Mouse (Mus musculus) lung, postnatal 0 days (tissue): Measurements from ENCODE around the gene Fah.

ENCODE experiments used
- CTCF ChIP-seq: IDR thresholded peaks from 2 replicates; pipeline ENCODE4 v1.5.1; 2016; ENCODE audit warnings: antibody characterized with exemption, mild to moderate bottlenecking
- EP300 ChIP-seq: IDR thresholded peaks from 2 replicates; pipeline ENCODE4 v1.6.1; 2016; ENCODE audit warnings: antibody characterized with exemption, mild to moderate bottlenecking, control low read depth

DNA sequence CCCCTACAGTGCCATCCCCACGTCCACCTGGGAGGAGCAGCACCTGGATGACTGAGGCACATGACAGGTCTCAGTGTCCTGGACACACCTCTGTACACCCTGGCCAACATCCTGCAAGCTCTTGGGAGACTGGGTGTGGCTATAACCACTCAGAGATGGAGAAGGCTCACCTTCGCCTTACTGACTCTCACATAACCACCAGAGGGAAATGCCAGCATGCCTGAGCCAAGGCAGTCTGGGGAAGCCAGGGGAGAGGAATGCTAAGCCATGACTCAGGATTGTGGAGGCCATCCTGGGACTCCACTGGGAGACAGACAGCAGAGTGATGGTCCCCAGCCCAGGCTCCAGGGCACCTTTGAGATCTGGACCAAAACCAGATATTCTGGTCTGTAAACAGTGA lies 29.5 kb downstream of the Fah start:
- TF ChIP-seq CTCF (no peak), EP300 (no peak)
